Comparison of ENCODE assay signal across 8 mouse cellular contexts in genomic region chr13:31626183-31626801, GRCm38 (mm10). TPM values are rescaled to one million over a fixed set of nuclear protein-coding genes. Genes with fewer than 3 reads are reported as not detected.
DNase-seq lines count a peak whose midpoint lies in the region; ATAC-seq and TF ChIP-seq lines count a peak whose summit lies in the region.

No protein-coding gene starts in this region.

- no peak for TF ChIP-seq CTCF in cerebellum, adult 2 months (IDR thresholded peaks at IDR 0.05; ENCODE audit: borderline replicate concordance, insufficient read depth, low read depth, low read length)
- TF ChIP-seq CTCF in hindbrain, postnatal 0 days (IDR thresholded peaks at IDR 0.05; ENCODE audit: low read depth), result no peak

- TF ChIP-seq POLR2A in cerebellum, adult 2 months (IDR thresholded peaks at IDR 0.05; ENCODE audit: borderline replicate concordance, insufficient read depth, low read length), result no peak

- under 1% methylated on average over 60 of the region's 60 CpGs for WGBS in cerebellum, adult 2 months
- WGBS in embryonic facial prominence, embryonic 14.5 days, result 0% methylated on average over 14 of the region's 60 CpGs
- under 1% methylated on average over 57 of the region's 60 CpGs for whole genome bisulfite sequencing in hindbrain, postnatal 0 days
- WGBS in midbrain, embryonic 13.5 days, result under 1% methylated on average over 60 of the region's 60 CpGs

- peaks cover 4% of the 10 kb centered on the region; the same call in 1 of the 2 replicates for H3K27me3 ChIP-seq in cerebellum, adult 2 months (ENCODE audit: control insufficient read depth, insufficient read depth, low read length)
- H3K27me3 ChIP-seq in embryonic facial prominence, embryonic 14.5 days (replicated peaks; ENCODE audit: control insufficient read depth, insufficient read depth, low read length), result peaks cover 100% of the 10 kb centered on the region
- peaks cover 88% of the 10 kb centered on the region for H3K27me3 ChIP-seq in hindbrain, postnatal 0 days (ENCODE audit: insufficient read depth, low read length)
- peaks cover 100% of the 10 kb centered on the region for H3K27me3 ChIP-seq in midbrain, embryonic 13.5 days

- H3K9me3 ChIP-seq in embryonic facial prominence, embryonic 14.5 days (ENCODE audit: control insufficient read depth, low read length), result no peaks in the 10 kb centered on the region
- H3K9me3 ChIP-seq in hindbrain, postnatal 0 days (ENCODE audit: low read length), result no peaks in the 10 kb centered on the region
- no peaks in the 10 kb centered on the region for H3K9me3 ChIP-seq in midbrain, embryonic 13.5 days

- no peaks in the 10 kb centered on the region for H3K4me1 ChIP-seq in cerebellum, adult 2 months (ENCODE audit: control insufficient read depth, insufficient read depth, low read length)
- H3K4me1 ChIP-seq in embryonic facial prominence, embryonic 14.5 days (ENCODE audit: control insufficient read depth, insufficient read depth, low read length), result peaks cover 10% of the 10 kb centered on the region; the same call in 1 of the 2 replicates
- H3K4me1 ChIP-seq in hindbrain, postnatal 0 days (ENCODE audit: insufficient read depth, low read length), result 0 out of 2 replicates have a peak, but pooled peaks cover 9% of the 10 kb centered on the region
- peaks cover 36% of the 10 kb centered on the region for H3K4me1 ChIP-seq in midbrain, embryonic 13.5 days (replicated peaks)

- H3K36me3 ChIP-seq in embryonic facial prominence, embryonic 14.5 days (ENCODE audit: control insufficient read depth, insufficient read depth, low read length), result no peaks in the 10 kb centered on the region
- H3K36me3 ChIP-seq in hindbrain, postnatal 0 days (ENCODE audit: insufficient read depth, low read length), result no peaks in the 10 kb centered on the region
- no peaks in the 10 kb centered on the region for H3K36me3 ChIP-seq in midbrain, embryonic 13.5 days

- peak overlapping the region; percentile 25 for H3K4me3 ChIP-seq in cerebellum, adult 2 months (replicated peaks; ENCODE audit: insufficient read depth, low read depth, low read length)
- peak overlapping the region; percentile 59 for H3K4me3 ChIP-seq in embryonic facial prominence, embryonic 14.5 days (ENCODE audit: low read depth, low read length)
- H3K4me3 ChIP-seq in hindbrain, postnatal 0 days (ENCODE audit: low read length), result peak overlapping the region; percentile 43
- peak overlapping the region; percentile 45 for H3K4me3 ChIP-seq in midbrain, embryonic 13.5 days (replicated peaks)

- peak overlapping the region; percentile 77 for H3K9ac ChIP-seq in embryonic facial prominence, embryonic 14.5 days (ENCODE audit: low read depth, low read length)
- H3K9ac ChIP-seq in hindbrain, postnatal 0 days (replicated peaks; ENCODE audit: low read length), result peak overlapping the region; percentile 45
- peak overlapping the region; percentile 54 for H3K9ac ChIP-seq in midbrain, embryonic 13.5 days (replicated peaks)

- H3K4me2 ChIP-seq in embryonic facial prominence, embryonic 14.5 days (ENCODE audit: low read depth, low read length), result peak overlapping the region; percentile 95
- H3K4me2 ChIP-seq in hindbrain, postnatal 0 days (ENCODE audit: low read depth, low read length), result peak overlapping the region; percentile 64
- H3K4me2 ChIP-seq in midbrain, embryonic 13.5 days (replicated peaks), result peak overlapping the region; percentile 70

- 0 out of 2 replicates have a peak overlapping the region, but pooled peaks have one; percentile 11 for H3K27ac ChIP-seq in cerebellum, adult 2 months (ENCODE audit: insufficient read depth, low read length)
- peak overlapping the region; percentile 84 for H3K27ac ChIP-seq in embryonic facial prominence, embryonic 14.5 days (replicated peaks; ENCODE audit: low read depth, low read length)
- peak overlapping the region; percentile 62 for H3K27ac ChIP-seq in hindbrain, postnatal 0 days
- H3K27ac ChIP-seq in midbrain, embryonic 13.5 days, result peak overlapping the region; percentile 35

- no peak for DNase-seq in cerebellum, adult 2 months
- no peak for DNase-seq in cerebellum, adult 11-12 months
- DNase-seq in 3T3-L1 (ENCODE audit: low read depth, low spot score), result peak; percentile 61
- DNase-seq in embryonic facial prominence, embryonic 14.5 days (ENCODE audit: low spot score), result peak; percentile 44
- peak; percentile 29 for DNase-seq in hindbrain, postnatal 0 days (ENCODE audit: low spot score)
- no peak for DNase-seq in spleen, adult 18-20 months
- no peak for DNase-seq in layer of hippocampus, adult 8-10 months (ENCODE audit: low spot score in 2 of 2)

- ATAC-seq in embryonic facial prominence, embryonic 14.5 days (ENCODE audit: low read depth), result no peak
- ATAC-seq in hindbrain, postnatal 0 days, result 0 out of 2 replicates have a peak, but pooled peaks have one; percentile 5
- peak; percentile 17 for ATAC-seq in midbrain, embryonic 13.5 days

RNA-seq across cellular contexts. Expression of gene Foxf2, which starts 0.7 kb away (rescaled TPM):
- 4.3 and 5.3 TPM in 2 replicates for polyA plus RNA-seq in cerebellum, adult 2 months (2012; rRNA removed)
- polyA plus RNA-seq in embryonic facial prominence, embryonic 14.5 days (2014; fragmentation: Nextera tagmentation; extraction: Ambion mirVana), result 5.1 and 5.3 TPM in 2 replicates
- total RNA-seq in hindbrain, postnatal 0 days (2014; rRNA removed), result 6.0 and 12.8 TPM in 2 replicates
- polyA plus RNA-seq in hindbrain, postnatal 0 days (2015; fragmentation: Nextera tagmentation; extraction: Ambion mirVana), result 4.4 and 5.5 TPM in 2 replicates
- polyA plus RNA-seq in midbrain, embryonic 13.5 days (2015; fragmentation: Nextera tagmentation; extraction: Ambion mirVana), result 4.3 and 5.0 TPM in 2 replicates
- total RNA-seq in layer of hippocampus, adult 8-10 months (2022), result 1 to 10 TPM; 3.6 to 4.8 (median 4.7) TPM

Comparison
In these comparisons a context has a peak if more than half of its experiments do, and no peak if none do; other contexts are left out.
1. DNase-seq: peak in 3T3-L1 (single experiment), embryonic facial prominence, embryonic 14.5 days (single experiment) and hindbrain, postnatal 0 days (single experiment); none in cerebellum, adult 2 months (0 of 2), cerebellum, adult 11-12 months (single experiment), spleen, adult 18-20 months (0 of 2) and layer of hippocampus, adult 8-10 months (0 of 2).
2. H3K27ac ChIP-seq: peak in every context shown above with its lines; median percentile 84 in embryonic facial prominence, embryonic 14.5 days; 62 in hindbrain, postnatal 0 days; 35 in midbrain, embryonic 13.5 days; 11 in cerebellum, adult 2 months.
3. Peak in every context shown above with its lines, with median percentiles within 50 percentile points of each other: H3K4me3 ChIP-seq, H3K4me2 ChIP-seq and H3K9ac ChIP-seq.